Mouse (Mus musculus) intestine, postnatal 0 days (tissue): ENCODE results near the gene Saal1. TPM values are rescaled to one million over a fixed set of nuclear protein-coding genes. Genes with fewer than 3 reads are reported as not detected.

Experiments used
- ATAC-seq: fragments of 200-750 bp; cut with Nextera tagmentation; 2 replicates; pipeline ENCODE4 v1.8.0; 2017; ENCODE audit warnings: mild to moderate bottlenecking, moderate TSS enrichment, moderate library complexity
- H3K27ac ChIP-seq: fragments of 300-500 bp; sonication (generic); 2 replicates; pipeline ENCODE4 v1.5.1; 2014; ENCODE audit warnings: mild to moderate bottlenecking, low read depth, low read length, moderate library complexity
- H3K27me3 ChIP-seq: fragments of 300-500 bp; sonication (generic); replicated peaks from 2 replicates; pipeline ENCODE4 v1.6.1; 2014; ENCODE audit warnings: low read length, mixed read lengths; ENCODE audit not compliant: control insufficient read depth, insufficient read depth
- H3K36me3 ChIP-seq: fragments of 300-500 bp; sonication (generic); 2 replicates; pipeline ENCODE4 v1.6.1; 2014; ENCODE audit warnings: mild to moderate bottlenecking, moderate library complexity; ENCODE audit not compliant: control insufficient read depth, insufficient read depth
- H3K4me1 ChIP-seq: fragments of 300-500 bp; sonication (generic); replicated peaks from 2 replicates; pipeline ENCODE4 v1.6.1; 2014; ENCODE audit warnings: antibody characterized with exemption, low read length, mixed read lengths; ENCODE audit not compliant: control insufficient read depth, insufficient read depth
- H3K4me2 ChIP-seq: fragments of 300-500 bp; sonication (generic); replicated peaks from 2 replicates; pipeline ENCODE4 v1.6.1; 2014; ENCODE audit warnings: low read depth, mild to moderate bottlenecking, moderate library complexity
- H3K4me3 ChIP-seq: fragments of 300-500 bp; sonication (generic); 2 replicates; pipeline ENCODE4 v1.5.1; 2014; ENCODE audit warnings: low read depth, low read length
- H3K9ac ChIP-seq: fragments of 300-500 bp; sonication (generic); 2 replicates; pipeline ENCODE4 v1.6.1; 2014; ENCODE audit warnings: mild to moderate bottlenecking, low read depth, low read length
- H3K9me3 ChIP-seq: fragments of 300-500 bp; sonication (generic); 2 replicates; pipeline ENCODE4 v1.6.1; 2016; ENCODE audit warnings: mixed run types; ENCODE audit not compliant: control insufficient read depth
- CTCF ChIP-seq: sonication (generic); IDR thresholded peaks from 2 replicates; pipeline ENCODE4 v1.5.1; 2016; ENCODE audit warnings: low read depth, mild to moderate bottlenecking, control low read depth, antibody characterized with exemption, moderate library complexity
- WGBS: fragments of 180-500 bp; shearing (Covaris S2); extraction: QIAGEN DNeasy Blood & Tissue Kit; methylation state at CpG from one replicate; pipeline ENCODE4 v1.1.7; 2014; 5-methylcytosine and 5-hydroxymethylcytosine counted together
- polyA plus RNA-seq: library from polyadenylated mRNA; unstranded; fragments of >200 nt; fragmentation: Nextera tagmentation; extraction: Ambion mirVana; gene quantifications from 2 replicates; pipeline ENCODE4 v1.2.1, GENCODE M21; 2015

The Saal1 gene
- polyA plus RNA-seq, 1 experiment from 2014 or later = 8.4 TPM

GRCm38 (mm10) chr7:46723354-46723753 is 12.9 kb upstream of the Saal1 start:
- peak; percentile 58 for ATAC-seq
- no peak overlapping the region for H3K9ac ChIP-seq
- no peaks in the 10 kb centered on the region for H3K27me3 ChIP-seq
- H3K36me3 ChIP-seq = no peaks in the 10 kb centered on the region
- H3K9me3 ChIP-seq = no peaks in the 10 kb centered on the region
- peaks cover 3% of the 10 kb centered on the region; the same call in 1 of the 2 replicates for H3K4me1 ChIP-seq
- TF ChIP-seq CTCF = no peak
- WGBS = 97% methylated on average over 6 of the region's 6 CpGs
- H3K4me2 ChIP-seq = no peak overlapping the region
- H3K4me3 ChIP-seq = no peak overlapping the region
- H3K27ac ChIP-seq = no peak overlapping the region; the same call in 1 of the 2 replicates

GRCm38 (mm10) chr7:46720460-46720859 is 10.0 kb upstream of the Saal1 start:
- H3K36me3 ChIP-seq = no peaks in the 10 kb centered on the region
- H3K4me3 ChIP-seq = no peak overlapping the region
- WGBS = 82% methylated on average over 9 of the region's 9 CpGs
- no peak for ATAC-seq
- no peak for TF ChIP-seq CTCF
- no peaks in the 10 kb centered on the region for H3K27me3 ChIP-seq
- H3K27ac ChIP-seq = no peak overlapping the region
- H3K4me2 ChIP-seq = no peak overlapping the region
- H3K9ac ChIP-seq = no peak overlapping the region
- H3K9me3 ChIP-seq = no peaks in the 10 kb centered on the region
- H3K4me1 ChIP-seq = peaks cover 3% of the 10 kb centered on the region; the same call in 1 of the 2 replicates

DNA sequence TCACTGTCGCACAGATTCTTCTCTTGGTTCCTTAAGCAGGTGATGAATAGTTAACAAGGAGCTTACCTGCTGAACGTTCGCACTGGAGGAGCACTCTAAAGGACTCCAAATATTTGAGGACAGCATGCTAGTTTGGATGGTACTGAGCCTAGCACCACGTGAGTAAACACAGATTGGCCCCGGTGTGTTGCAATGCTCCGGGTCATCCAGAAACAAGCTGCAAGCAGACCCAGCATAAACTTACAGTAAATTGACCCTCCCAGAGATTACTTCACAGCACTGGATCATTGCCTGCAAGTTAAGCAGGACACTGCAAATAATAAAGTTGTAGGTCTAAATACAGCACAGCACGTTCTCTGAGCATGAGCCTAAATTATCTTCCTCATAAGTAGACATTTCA is 9.0 kb upstream of the Saal1 start:
- Histone ChIP-seq H3K27ac (no peak overlapping the region), H3K36me3 (no peaks in the 10 kb centered on the region), H3K9ac (no peak overlapping the region), H3K27me3 (no peaks in the 10 kb centered on the region), H3K4me3 (no peak overlapping the region), H3K4me2 (no peak overlapping the region), H3K9me3 (no peaks in the 10 kb centered on the region), H3K4me1 (peaks cover 3% of the 10 kb centered on the region; the same call in 1 of the 2 replicates)
- peak; percentile 28; the same call in 1 of the 2 replicates for ATAC-seq
- no peak for TF ChIP-seq CTCF
- WGBS = 36% methylated on average over 7 of the region's 7 CpGs

DNA sequence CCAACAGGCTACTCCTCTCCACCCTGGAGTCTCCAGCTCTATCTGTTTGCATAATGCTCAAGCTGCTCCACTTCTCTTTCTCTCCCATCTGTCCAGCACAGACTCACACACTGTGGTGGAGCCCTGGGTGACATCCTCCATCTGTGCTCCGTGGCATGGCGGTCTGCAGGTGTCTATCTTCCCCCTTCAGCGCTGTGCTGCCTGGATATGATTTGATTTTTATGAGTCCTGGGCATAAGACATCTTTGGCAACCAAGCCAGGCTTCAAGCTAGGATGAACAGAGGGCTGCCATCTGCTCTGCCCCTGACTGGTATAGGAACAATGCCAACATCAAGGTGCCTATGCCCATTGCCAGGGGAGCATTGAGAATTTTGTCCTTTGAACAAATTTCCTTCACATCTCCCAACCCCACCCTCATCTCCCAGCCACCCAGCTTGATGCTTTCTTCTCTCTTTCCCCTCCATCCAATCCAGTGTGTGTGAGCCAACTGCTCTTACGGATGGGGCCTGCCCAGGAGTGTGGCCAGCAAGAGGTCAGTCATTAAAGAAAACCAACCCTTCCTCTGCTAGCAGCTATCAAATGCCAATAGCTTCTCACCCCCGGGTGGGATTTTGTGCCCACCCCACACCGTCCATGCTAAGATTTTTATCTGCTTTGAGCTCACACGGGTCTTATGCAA is 8.3 kb upstream of the Saal1 start:
- Histone ChIP-seq H3K36me3 (no peaks in the 10 kb centered on the region), H3K9ac (no peak overlapping the region), H3K4me3 (no peak overlapping the region), H3K9me3 (no peaks in the 10 kb centered on the region), H3K27me3 (no peaks in the 10 kb centered on the region), H3K27ac (no peak overlapping the region), H3K4me1 (peaks cover 3% of the 10 kb centered on the region; the same call in 1 of the 2 replicates), H3K4me2 (no peak overlapping the region)
- 80% methylated on average over 7 of the region's 7 CpGs for WGBS
- ATAC-seq = no peak
- TF ChIP-seq CTCF = no peak

- 33% methylated on average over 5 of the region's 5 CpGs for WGBS
- TF ChIP-seq CTCF = no peak
- no peaks in the 10 kb centered on the region; the same call in 1 of the 2 replicates for H3K4me1 ChIP-seq
These were observed 6.4 kb upstream of the Saal1 start for GRCm38 (mm10) chr7:46716897-46717296.

DNA sequence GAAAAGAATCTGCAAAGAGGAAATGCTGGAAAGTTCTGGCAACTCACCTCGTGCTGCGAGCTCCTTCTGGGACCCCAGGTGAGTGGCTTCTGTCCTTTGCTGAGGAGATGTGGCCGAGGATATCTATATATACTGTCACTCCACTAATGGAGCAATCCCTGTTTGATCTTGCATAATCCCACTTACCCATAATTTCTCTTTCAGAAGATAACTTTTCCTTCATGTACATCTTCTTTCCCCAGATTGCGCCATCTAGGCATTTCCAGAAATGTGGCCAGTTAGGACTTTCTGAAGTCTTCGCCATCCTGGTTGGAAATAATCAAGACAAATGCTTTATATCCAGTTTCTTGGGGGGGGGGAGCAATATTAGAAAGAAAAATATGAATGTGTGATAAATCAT is 5.1 kb upstream of the Saal1 start, which contains the start of gene Saa3:
Saa3 (minus strand) TSS at position 101 of the 400 bp plus-strand sequence.
- ATAC-seq = no peak
- WGBS = 88% methylated on average over 5 of the region's 5 CpGs
- no peaks in the 10 kb centered on the region; the same call in 1 of the 2 replicates for H3K4me1 ChIP-seq
- no peak within 1 kb of the TSS for H3K4me2 ChIP-seq
- no peaks in the 10 kb centered on the region for H3K36me3 ChIP-seq
- no peak within 1 kb of the TSS for H3K9ac ChIP-seq
- H3K27ac ChIP-seq = no peak within 1 kb of the TSS
- H3K27me3 ChIP-seq = no peaks in the 10 kb centered on the region
- H3K4me3 ChIP-seq = no peak within 1 kb of the TSS
- TF ChIP-seq CTCF = no peak
- no peaks in the 10 kb centered on the region for H3K9me3 ChIP-seq

More at GRCm38 (mm10) chr7:46716897-46717296, 6.4 kb upstream of the Saal1 start:
- Histone ChIP-seq H3K27me3 (no peaks in the 10 kb centered on the region), H3K36me3 (no peaks in the 10 kb centered on the region), H3K4me2 (no peak overlapping the region), H3K9me3 (no peaks in the 10 kb centered on the region), H3K4me3 (no peak overlapping the region), H3K27ac (no peak overlapping the region), H3K9ac (no peak overlapping the region)
- no peak for ATAC-seq
